Mouse (Mus musculus) liver, adult 2 months (tissue): ENCODE measurements around the gene Cd53.

Experiments
- CTCF ChIP-seq: fragments of 200-500 bp; IDR thresholded peaks from 2 replicates; pipeline ENCODE4 v1.5.1; 2011; ENCODE audit warnings: low read depth, low read length, control low read depth
- POLR2A ChIP-seq: fragments of 200-500 bp; IDR thresholded peaks from 2 replicates; pipeline ENCODE4 v1.6.1; 2011; ENCODE audit warnings: low read length, control low read depth; ENCODE audit not compliant: insufficient read depth; ENCODE audit errors: extremely low read depth

DNA sequence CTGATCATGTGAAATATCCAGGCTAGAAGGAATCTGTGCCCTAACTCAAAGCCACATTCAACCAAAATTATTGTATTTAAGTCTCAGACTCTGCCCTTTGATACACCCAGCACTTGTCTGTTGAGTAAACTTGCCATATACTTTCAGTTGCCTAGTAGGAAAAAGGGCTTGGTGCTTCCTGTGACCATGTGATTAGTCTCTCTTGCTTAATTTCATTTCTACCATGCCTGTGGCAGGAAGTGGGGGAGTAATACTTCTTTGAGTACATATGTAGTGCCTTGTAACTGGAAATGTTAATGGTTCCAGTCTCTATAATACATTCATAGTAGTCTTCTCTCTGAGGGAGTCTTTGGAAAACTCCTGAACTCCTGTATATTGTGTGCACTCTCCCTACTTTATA lies 2.0 kb downstream of the Cd53 start:
- TF ChIP-seq POLR2A (no peak), CTCF (no peak)
